Mouse (Mus musculus): Measurements from ENCODE around the gene Sh2d3c. TPM values are rescaled to one million over a fixed set of nuclear protein-coding genes. Genes with fewer than 3 reads are reported as not detected.

The Sh2d3c gene
- polyA plus RNA-seq, 1 experiment from 2014 or later: 41.2 TPM

DNA sequence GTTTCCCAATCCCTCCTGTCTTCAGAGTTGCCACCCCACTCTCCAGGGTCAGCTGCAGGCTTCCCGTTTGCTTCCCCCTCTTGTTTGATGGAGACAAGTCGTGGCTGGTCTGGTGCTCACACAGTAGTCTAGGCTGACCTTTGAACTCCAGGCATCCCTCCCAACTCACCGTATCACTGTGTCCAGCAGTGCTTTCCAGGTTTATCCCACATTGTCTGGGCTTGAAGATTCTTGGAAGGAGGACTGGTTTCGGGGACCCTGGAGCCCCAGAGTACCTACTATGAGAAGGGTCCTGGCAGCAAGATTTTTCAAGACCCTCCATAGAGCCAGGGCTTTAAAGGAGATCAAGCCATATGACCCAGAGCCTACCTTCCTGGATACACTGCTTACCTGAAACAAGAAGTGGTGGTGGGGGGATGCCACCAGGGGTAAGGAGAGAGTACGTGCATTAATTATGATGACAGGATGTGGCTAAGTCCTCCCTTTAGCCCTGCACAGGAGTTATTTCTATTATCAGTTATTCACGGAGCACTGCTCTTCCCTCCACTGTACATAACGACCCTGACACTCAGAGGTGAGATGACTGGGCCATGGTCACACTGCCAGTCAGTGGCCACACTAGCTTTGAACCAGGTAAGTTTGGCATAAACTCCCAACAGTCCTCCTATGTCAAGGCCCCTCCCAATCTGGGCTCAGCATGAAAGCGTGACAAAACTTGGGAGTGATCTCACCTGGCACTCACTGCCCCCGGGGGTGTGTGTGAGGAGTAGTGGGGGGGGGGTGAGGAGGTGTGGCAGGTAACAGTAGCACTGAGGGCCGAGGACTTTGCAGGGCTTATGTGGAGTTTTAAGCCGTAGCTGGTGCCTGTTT is 6.5 kb upstream of the Sh2d3c start:
- peaks cover 10% of the 10 kb centered on the region for H3K36me3 ChIP-seq (ENCODE audit: control insufficient read depth, insufficient read depth, low read length)
- WGBS: 64% methylated on average over 11 of the region's 11 CpGs
- H3K27me3 ChIP-seq (ENCODE audit: control insufficient read depth, insufficient read depth, low read length): no peaks in the 10 kb centered on the region
- no peak overlapping the region for H3K4me3 ChIP-seq (ENCODE audit: low read depth, low read length)
- H3K9ac ChIP-seq (replicated peaks; ENCODE audit: low read depth, low read length): 0 out of 2 replicates have a peak overlapping the region, but pooled peaks have one; percentile 29
- peaks cover 18% of the 10 kb centered on the region for H3K4me1 ChIP-seq (ENCODE audit: control insufficient read depth, insufficient read depth, low read length)
- no peak for ATAC-seq (ENCODE audit: low read depth)
- no peaks in the 10 kb centered on the region for H3K9me3 ChIP-seq (ENCODE audit: control insufficient read depth, low read length)
- peak overlapping the region; percentile 100 for H3K27ac ChIP-seq (ENCODE audit: low read depth, low read length)
- H3K4me2 ChIP-seq (ENCODE audit: low read depth, low read length): peak overlapping the region; percentile 32; the same call in 1 of the 2 replicates

DNA sequence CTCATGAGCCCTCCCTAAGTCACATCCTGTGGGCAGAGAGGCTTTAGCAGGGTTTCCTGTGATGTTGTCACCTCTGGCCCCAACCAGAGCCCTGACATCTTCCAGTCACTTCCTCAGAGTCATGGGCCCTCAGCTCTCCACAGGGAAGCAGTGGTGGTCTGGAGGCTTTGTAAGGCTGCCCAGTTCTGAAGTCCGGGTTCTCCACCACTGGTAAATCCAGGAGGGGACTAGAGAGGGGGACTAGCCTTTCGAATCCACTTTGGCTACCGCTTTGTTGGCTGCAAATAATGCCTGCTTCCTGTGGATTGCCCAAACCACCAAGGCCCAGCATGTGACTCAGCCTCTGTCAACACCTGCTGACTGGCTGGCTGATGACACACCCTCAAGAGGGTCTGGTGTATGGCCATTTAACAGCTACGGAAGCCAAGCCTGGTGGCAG is 5.8 kb upstream of the Sh2d3c start:
- Histone ChIP-seq H3K36me3 (ENCODE audit: control insufficient read depth, insufficient read depth, low read length) (peaks cover 4% of the 10 kb centered on the region; the same call in 1 of the 2 replicates), H3K4me1 (ENCODE audit: control insufficient read depth, insufficient read depth, low read length) (peaks cover 16% of the 10 kb centered on the region), H3K27me3 (ENCODE audit: control insufficient read depth, insufficient read depth, low read length) (no peaks in the 10 kb centered on the region), H3K4me2 (ENCODE audit: low read depth, low read length) (no peak overlapping the region), H3K9me3 (ENCODE audit: control insufficient read depth, low read length) (no peaks in the 10 kb centered on the region), H3K4me3 (ENCODE audit: low read depth, low read length) (no peak overlapping the region), H3K9ac (replicated peaks; ENCODE audit: low read depth, low read length) (no peak overlapping the region), H3K27ac (ENCODE audit: low read depth, low read length) (no peak overlapping the region)
- no peak for ATAC-seq (ENCODE audit: low read depth)
- 64% methylated on average over 4 of the region's 4 CpGs for WGBS

DNA sequence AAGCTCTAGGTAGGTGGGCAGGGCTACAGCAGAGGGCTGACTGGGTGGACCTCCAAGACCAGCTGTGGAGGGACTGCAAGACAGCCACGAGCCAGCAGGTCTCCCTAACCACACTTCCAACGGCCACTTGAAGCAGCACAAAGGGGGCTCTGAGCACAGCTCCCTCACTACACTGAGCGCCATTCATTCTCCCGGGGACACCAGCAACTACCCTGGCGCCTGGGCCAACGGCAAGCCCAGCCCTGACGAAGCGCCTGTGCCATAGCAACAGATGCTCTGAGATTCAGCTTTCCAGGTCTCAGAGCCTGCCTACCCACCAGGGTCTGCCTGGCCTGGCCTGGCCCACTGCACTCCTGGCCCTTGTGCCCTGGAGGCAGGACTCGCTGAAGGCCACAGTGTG is 2.1 kb upstream of the Sh2d3c start:
- peak; percentile 41; the same call in 1 of the 2 replicates for ATAC-seq (ENCODE audit: low read depth)
- no peaks in the 10 kb centered on the region for H3K9me3 ChIP-seq (ENCODE audit: control insufficient read depth, low read length)
- no peaks in the 10 kb centered on the region for H3K27me3 ChIP-seq (ENCODE audit: control insufficient read depth, insufficient read depth, low read length)
- H3K4me2 ChIP-seq (ENCODE audit: low read depth, low read length): no peak overlapping the region
- peaks cover 6% of the 10 kb centered on the region for H3K4me1 ChIP-seq (ENCODE audit: control insufficient read depth, insufficient read depth, low read length)
- H3K27ac ChIP-seq (ENCODE audit: low read depth, low read length): no peak overlapping the region
- no peak overlapping the region for H3K9ac ChIP-seq (replicated peaks; ENCODE audit: low read depth, low read length)
- 44% methylated on average over 9 of the region's 9 CpGs for WGBS
- H3K36me3 ChIP-seq (ENCODE audit: control insufficient read depth, insufficient read depth, low read length): no peaks in the 10 kb centered on the region
- H3K4me3 ChIP-seq (ENCODE audit: low read depth, low read length): no peak overlapping the region

DNA sequence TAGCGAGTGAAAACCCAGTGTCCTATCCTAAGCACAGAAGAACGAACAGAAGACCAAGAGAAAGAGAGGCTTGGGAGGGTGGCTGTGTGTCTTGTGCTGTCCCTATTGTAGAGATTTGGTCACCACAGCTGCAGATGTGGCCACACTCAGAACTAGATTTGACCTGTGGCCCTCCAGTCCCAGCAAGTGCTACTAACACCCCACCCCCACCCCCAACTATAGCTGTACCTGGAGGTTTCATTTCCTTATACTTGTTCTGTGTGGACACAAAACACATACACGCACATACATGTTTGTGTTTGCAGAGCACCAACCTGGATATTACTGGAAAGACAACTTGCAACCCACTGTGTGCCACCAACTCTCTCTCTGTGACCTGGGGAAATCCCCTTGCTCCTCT is 802 bp upstream of the Sh2d3c start:
- Histone ChIP-seq H3K27me3 (ENCODE audit: control insufficient read depth, insufficient read depth, low read length) (no peaks in the 10 kb centered on the region), H3K9me3 (ENCODE audit: control insufficient read depth, low read length) (no peaks in the 10 kb centered on the region), H3K36me3 (ENCODE audit: control insufficient read depth, insufficient read depth, low read length) (no peaks in the 10 kb centered on the region), H3K4me1 (ENCODE audit: control insufficient read depth, insufficient read depth, low read length) (no peaks in the 10 kb centered on the region), H3K27ac (ENCODE audit: low read depth, low read length) (no peak overlapping the region), H3K4me2 (ENCODE audit: low read depth, low read length) (no peak overlapping the region), H3K9ac (replicated peaks; ENCODE audit: low read depth, low read length) (no peak overlapping the region), H3K4me3 (ENCODE audit: low read depth, low read length) (no peak overlapping the region)
- no peak for ATAC-seq (ENCODE audit: low read depth)
- 89% methylated on average over 3 of the region's 3 CpGs for WGBS

DNA sequence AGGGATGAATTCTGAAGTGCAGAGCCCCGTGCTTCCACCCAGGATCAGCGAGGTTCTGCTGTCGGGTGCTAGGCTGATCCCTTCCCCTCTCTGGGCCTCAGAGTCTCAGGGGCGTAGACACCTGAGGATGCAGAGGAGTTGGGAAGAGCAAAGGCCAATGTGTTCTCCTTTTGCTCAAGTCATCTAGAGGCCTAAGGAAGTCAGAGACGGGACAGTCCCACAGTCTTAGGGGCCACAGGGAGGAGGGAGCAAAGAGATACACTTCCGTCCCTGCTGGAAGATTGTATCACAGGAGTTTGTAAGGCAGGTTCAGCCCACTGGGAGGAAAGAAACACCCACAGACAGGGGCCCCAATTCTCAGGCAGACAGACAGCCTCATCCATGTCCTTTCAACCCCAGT is 1.2 kb downstream of the Sh2d3c start:
- no peak overlapping the region for H3K4me2 ChIP-seq (ENCODE audit: low read depth, low read length)
- H3K36me3 ChIP-seq (ENCODE audit: control insufficient read depth, insufficient read depth, low read length): no peaks in the 10 kb centered on the region
- no peak overlapping the region for H3K27ac ChIP-seq (ENCODE audit: low read depth, low read length)
- H3K4me1 ChIP-seq (ENCODE audit: control insufficient read depth, insufficient read depth, low read length): peaks cover 1% of the 10 kb centered on the region; the same call in 1 of the 2 replicates
- no peak overlapping the region for H3K4me3 ChIP-seq (ENCODE audit: low read depth, low read length)
- WGBS: 58% methylated on average over 6 of the region's 6 CpGs
- H3K9me3 ChIP-seq (ENCODE audit: control insufficient read depth, low read length): no peaks in the 10 kb centered on the region
- H3K9ac ChIP-seq (replicated peaks; ENCODE audit: low read depth, low read length): no peak overlapping the region
- H3K27me3 ChIP-seq (ENCODE audit: control insufficient read depth, insufficient read depth, low read length): no peaks in the 10 kb centered on the region
- no peak for ATAC-seq (ENCODE audit: low read depth)

DNA sequence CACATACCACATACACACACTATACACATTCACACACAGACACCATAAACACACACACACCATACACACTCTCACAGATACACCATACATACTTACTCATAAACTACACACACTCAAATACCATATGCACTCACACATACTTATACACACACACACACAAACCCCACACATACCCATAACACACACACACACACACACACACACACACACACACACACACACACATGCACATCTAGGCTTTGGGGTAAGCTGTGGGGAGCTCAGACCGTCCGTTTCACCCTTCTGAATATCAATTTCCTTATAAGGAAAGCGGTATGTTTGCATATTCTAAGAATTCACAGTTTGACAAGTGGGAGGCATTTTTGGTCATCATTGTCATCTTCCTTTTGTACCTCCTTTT is 1.7 kb downstream of the Sh2d3c start:
- 82% methylated on average over 3 of the region's 3 CpGs for WGBS
- no peak for ATAC-seq (ENCODE audit: low read depth)
- no peak overlapping the region for H3K4me3 ChIP-seq (ENCODE audit: low read depth, low read length)
- H3K4me2 ChIP-seq (ENCODE audit: low read depth, low read length): no peak overlapping the region
- H3K27ac ChIP-seq (ENCODE audit: low read depth, low read length): no peak overlapping the region
- H3K27me3 ChIP-seq (ENCODE audit: control insufficient read depth, insufficient read depth, low read length): no peaks in the 10 kb centered on the region
- no peaks in the 10 kb centered on the region for H3K36me3 ChIP-seq (ENCODE audit: control insufficient read depth, insufficient read depth, low read length)
- no peaks in the 10 kb centered on the region for H3K9me3 ChIP-seq (ENCODE audit: control insufficient read depth, low read length)
- peaks cover 4% of the 10 kb centered on the region; the same call in 1 of the 2 replicates for H3K4me1 ChIP-seq (ENCODE audit: control insufficient read depth, insufficient read depth, low read length)
- H3K9ac ChIP-seq (replicated peaks; ENCODE audit: low read depth, low read length): no peak overlapping the region

DNA sequence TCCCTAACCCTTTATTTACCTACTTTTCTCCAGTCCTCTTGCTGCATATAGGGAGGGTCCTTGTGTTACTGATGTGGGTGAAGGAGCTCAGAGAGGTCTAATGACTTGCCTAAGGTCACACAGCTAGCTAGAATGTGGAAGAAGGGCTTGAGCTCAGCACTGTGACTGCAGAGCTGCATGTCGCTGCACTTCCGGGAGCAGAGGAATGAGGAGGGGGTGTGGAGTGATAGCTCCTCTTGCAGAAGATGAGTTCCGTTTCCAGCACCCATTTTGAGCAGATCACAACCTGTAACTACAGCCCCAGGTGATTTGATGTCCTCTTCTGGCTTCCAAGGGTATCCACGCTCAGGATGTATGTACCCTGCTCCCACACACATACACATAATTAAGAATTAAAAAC is 3.3 kb downstream of the Sh2d3c start:
- peaks cover 4% of the 10 kb centered on the region; the same call in 1 of the 2 replicates for H3K4me1 ChIP-seq (ENCODE audit: control insufficient read depth, insufficient read depth, low read length)
- WGBS: 82% methylated on average over 4 of the region's 4 CpGs
- no peak overlapping the region for H3K4me2 ChIP-seq (ENCODE audit: low read depth, low read length)
- no peaks in the 10 kb centered on the region for H3K27me3 ChIP-seq (ENCODE audit: control insufficient read depth, insufficient read depth, low read length)
- no peak for ATAC-seq (ENCODE audit: low read depth)
- H3K4me3 ChIP-seq (ENCODE audit: low read depth, low read length): no peak overlapping the region
- H3K9me3 ChIP-seq (ENCODE audit: control insufficient read depth, low read length): no peaks in the 10 kb centered on the region
- H3K36me3 ChIP-seq (ENCODE audit: control insufficient read depth, insufficient read depth, low read length): no peaks in the 10 kb centered on the region
- H3K27ac ChIP-seq (ENCODE audit: low read depth, low read length): no peak overlapping the region
- no peak overlapping the region for H3K9ac ChIP-seq (replicated peaks; ENCODE audit: low read depth, low read length)

DNA sequence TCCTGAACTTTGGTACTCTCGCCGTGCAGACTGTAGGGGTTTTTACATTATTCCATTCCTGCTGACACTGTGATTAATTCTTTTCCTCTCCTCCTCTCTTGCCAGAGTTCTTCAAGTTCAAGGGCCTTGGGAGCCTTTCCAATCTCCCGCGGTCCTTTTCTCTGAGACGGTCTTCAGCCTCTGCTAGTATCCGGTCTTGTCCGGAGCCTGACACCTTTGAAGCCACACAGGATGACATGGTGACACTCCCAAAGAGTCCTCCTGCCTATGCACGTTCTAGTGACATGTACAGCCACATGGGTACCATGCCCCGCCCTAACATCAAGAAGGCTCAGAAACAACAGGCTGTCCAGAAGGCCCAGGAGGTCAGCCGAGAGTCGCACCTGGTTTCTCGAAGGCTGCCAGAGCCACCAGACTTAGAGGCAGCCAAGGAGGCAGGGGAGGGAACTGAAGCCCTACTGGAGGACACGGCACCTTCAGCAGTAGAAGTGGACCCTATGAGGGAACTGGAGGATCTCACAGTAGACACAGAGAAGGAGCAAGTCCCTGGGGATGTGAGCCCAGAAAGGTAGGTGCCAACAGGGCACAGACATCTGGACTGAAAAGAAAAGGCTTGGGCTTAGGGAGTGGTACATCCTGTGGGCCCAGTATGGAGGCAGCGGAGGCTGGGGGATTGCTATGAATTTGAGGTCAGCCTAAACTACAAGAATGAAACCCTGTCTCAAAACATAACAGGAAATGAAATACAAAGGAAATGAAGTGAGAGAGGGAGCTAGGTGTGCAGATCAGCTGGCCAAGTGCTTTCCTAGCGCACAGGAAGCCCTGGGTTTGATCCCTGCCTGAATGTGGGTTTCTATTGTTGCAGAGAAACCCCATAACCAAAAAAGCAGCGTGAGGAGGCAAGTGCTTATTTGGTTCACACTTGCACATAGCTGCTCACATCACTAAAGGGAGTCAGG is 4.3 kb downstream of the Sh2d3c start:
- no peaks in the 10 kb centered on the region for H3K36me3 ChIP-seq (ENCODE audit: control insufficient read depth, insufficient read depth, low read length)
- no peak overlapping the region for H3K4me3 ChIP-seq (ENCODE audit: low read depth, low read length)
- H3K27ac ChIP-seq (ENCODE audit: low read depth, low read length): no peak overlapping the region
- 79% methylated on average over 16 of the region's 16 CpGs for WGBS
- H3K4me1 ChIP-seq (ENCODE audit: control insufficient read depth, insufficient read depth, low read length): peaks cover 4% of the 10 kb centered on the region; the same call in 1 of the 2 replicates
- H3K9ac ChIP-seq (replicated peaks; ENCODE audit: low read depth, low read length): no peak overlapping the region
- no peak for ATAC-seq (ENCODE audit: low read depth)
- no peaks in the 10 kb centered on the region for H3K9me3 ChIP-seq (ENCODE audit: control insufficient read depth, low read length)
- no peaks in the 10 kb centered on the region for H3K27me3 ChIP-seq (ENCODE audit: control insufficient read depth, insufficient read depth, low read length)
- no peak overlapping the region for H3K4me2 ChIP-seq (ENCODE audit: low read depth, low read length)

Data from neural tube, embryonic 14.5 days (tissue).